Mouse (Mus musculus) NIH3T3 (cell line): ENCODE results near the gene Nhlrc1.

ENCODE experiments used
- DNase-seq: peaks from one replicate; pipeline ENCODE4 v3.0.0-alpha.2; 2012; ENCODE audit warnings: low read depth

Gene Nhlrc1

GRCm38 (mm10) chr13:47001590-47001989, 13.1 kb downstream of the Nhlrc1 start:
- DNase-seq: no peak

- no peak for DNase-seq
Measured at GRCm38 (mm10) chr13:46999498-46999897, 15.2 kb downstream of the Nhlrc1 start.

DNA sequence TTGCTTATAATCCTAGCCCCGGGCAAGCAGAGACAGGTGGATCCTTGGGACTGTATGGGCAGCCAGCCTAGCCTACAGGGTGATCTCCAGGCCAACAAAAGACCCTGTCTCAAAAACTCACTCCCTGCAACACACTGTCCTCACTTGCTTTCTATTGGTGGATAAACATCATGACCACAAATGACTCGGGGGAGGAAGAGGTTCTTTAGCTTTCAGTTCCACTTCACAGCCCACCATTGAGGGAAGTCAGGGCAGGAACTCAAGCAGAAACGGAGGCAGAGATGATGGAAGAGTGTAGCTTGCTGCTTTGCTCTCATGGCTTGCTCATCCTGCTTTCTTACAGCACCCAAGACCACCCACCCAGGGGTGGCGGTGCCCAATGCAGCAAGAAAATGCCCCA, 17.3 kb downstream of the Nhlrc1 start:
- DNase-seq: no peak

DNA sequence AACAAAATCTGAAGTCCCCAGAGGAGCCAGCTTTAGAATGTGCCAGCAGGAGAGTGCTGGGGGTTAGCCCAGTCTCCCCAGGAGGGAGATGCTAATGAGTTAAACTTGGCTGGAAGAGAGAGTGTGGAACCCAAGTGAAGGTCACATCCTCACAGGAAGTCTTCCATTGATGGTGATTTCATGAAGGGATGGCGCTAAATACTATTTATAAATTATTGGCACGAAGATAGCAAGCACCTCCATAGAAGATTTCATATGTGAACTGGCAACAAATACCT, 21.4 kb downstream of the Nhlrc1 start:
- no peak for DNase-seq

DNA sequence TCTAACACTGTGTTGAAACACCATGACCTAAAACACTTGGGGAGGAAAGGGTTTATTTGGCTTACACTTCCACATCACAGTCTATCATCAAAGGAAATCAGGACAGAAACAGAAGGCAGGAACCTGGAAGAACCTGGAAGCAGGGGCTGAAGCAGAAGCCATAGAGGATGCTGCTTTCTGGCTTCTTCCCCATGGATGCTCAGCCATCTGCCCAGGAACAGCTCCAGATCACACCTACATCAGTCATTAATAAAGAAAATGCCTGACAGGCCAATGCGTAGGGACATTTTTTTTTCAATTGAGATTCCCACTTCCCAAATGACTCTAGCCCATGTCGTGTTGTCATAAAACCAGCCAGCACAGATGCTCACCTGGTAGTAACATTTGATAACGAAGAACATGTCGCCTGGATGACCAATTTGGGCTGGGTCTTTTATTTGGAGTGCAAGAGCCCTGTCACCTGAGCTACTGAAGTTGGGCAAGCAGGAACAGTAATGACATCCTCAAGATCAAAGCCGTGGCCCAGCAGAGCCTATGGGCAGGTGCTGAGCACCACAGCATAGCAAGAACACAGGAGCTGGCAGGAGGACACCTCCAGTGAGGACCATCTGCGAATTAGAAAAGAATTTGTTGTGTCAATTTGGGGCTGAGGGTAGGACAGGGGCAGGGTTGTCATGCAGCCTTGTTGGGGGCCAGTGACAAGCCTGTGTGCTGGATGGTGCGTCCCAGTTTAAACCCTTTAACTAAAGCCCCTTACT, 22.0 kb downstream of the Nhlrc1 start:
- DNase-seq: no peak

GRCm38 (mm10) chr13:46990376-46991011, 24.2 kb downstream of the Nhlrc1 start:
- no peak for DNase-seq

DNA sequence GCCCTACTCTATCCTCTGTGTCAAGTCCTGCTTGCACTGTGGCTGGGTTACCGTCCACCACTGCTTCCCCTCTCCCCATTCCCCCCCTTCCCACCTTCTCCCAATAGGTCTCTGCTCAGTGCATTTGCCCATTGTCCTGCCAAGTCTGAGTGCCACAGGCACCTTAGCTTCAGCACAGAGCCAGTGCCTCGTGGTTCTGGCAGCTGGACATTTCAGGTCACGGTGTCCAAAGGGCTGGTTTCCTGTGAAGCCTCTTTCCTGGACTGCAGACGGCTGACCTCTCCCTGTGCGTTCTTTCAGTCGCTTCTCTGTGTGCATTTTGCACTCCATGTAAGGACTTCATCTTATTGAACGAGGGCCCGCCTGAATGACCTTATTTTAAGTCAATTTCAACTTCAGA, 26.7 kb downstream of the Nhlrc1 start:
- DNase-seq: no peak

- DNase-seq: no peak
Measured at GRCm38 (mm10) chr13:46986208-46986607, 28.4 kb downstream of the Nhlrc1 start.

GRCm38 (mm10) chr13:46983878-46984277, 30.8 kb downstream of the Nhlrc1 start:
- DNase-seq: no peak

- no peak for DNase-seq
Measured at GRCm38 (mm10) chr13:46979836-46980490, 34.7 kb downstream of the Nhlrc1 start.

DNA sequence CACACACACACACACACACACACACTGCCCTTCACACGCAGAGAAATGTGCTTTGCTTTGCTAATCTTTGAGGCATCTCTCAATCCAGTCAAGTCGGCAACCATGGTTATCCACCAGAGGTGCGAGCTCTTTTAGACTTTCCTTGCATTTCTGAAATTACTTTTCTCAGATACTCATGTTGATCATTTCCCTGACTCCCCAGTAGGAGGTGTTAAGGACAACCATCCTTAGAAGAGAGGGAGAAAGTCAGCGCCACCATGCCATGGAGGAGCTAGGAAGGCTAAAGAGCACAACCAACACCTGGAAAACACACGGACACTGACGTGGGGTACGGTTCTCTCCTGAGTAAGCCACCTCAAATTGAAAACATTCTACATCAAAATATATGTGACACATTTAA, 38.1 kb downstream of the Nhlrc1 start:
- DNase-seq: no peak

GRCm38 (mm10) chr13:46975930-46976329, 38.7 kb downstream of the Nhlrc1 start:
- DNase-seq: peak; percentile 16

GRCm38 (mm10) chr13:46975031-46975551, 39.6 kb downstream of the Nhlrc1 start:
- DNase-seq: no peak

DNA sequence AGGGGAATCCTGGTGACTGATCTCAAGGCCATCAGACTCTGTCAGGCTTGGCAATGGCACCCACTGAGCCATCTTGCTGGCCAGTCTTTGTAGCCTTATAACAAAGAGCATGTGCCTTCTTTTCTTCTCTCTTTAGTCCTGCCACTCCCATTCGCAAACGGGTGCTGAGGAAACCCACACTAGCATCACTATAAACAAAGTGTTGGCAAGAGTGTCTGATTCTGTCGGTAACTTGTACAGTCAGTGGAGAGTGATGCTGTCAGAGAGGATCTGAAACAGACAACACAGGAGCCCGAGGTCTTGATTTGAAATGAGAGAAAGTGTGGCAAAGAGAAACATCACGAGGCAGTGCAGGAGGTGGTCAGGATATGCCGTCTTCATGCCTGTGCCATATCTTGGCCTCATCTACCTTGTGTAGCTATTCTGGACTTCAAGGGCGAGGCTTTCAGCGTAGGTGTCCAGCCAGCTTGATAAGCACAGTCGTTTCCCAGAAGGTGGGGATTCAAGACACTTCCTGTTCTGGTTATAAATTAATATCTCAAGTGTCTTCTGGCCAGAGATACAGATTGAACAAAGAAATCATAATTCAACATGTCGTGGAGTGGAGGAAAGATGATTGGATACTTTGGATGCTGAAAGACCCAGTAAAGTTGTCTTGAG, 44.2 kb downstream of the Nhlrc1 start:
- no peak for DNase-seq

GRCm38 (mm10) chr13:46968626-46969025, 46.0 kb downstream of the Nhlrc1 start:
- peak; percentile 35 for DNase-seq

- no peak for DNase-seq
Measured at GRCm38 (mm10) chr13:46967308-46967707, 47.3 kb downstream of the Nhlrc1 start.
